Mouse (Mus musculus) central nervous system, embryonic 11.5 days (tissue): ENCODE data around the gene Cldnd1. TPM values are rescaled to one million over a fixed set of nuclear protein-coding genes. Genes with fewer than 3 reads are reported as not detected.

Experiments used
- polyA plus RNA-seq: library from polyadenylated mRNA; depleted of rRNA; stranded (reverse); fragments of >200 nt; gene quantifications from 2 replicates; pipeline ENCODE4 v1.2.3, GENCODE M21; 2012; rRNA removed

Cldnd1 gene
- polyA plus RNA-seq = 71.1 and 85.0 TPM in 2 replicates

GRCm38 (mm10) chr16:58727477-58728131, at the start of gene Cldnd1:
Gene Cldnd1, plus strand, starts transcription at chr16:58727910.

DNA sequence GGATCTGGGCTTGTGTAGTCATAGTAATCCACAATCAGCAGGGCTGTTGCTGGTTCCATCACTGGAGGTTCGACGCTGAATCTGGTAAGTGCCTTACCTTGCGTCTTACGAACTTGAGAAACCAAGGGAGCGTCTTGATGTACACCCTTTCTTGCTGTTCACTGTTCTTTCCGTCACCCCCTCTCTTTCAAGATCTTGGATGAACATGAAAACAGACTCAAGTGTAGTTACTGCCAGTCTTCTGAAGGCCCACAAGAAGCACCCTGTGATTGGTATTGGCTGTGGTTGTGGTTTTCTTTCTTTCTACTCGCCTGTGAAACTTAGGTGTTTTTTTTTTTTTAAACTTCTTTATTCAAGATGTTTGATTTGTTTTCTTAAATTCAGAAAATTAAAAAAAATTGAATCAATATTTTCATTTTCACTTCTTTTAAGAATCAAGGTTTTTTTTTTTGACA, 9.0 kb upstream of the Cldnd1 start, which contains the start of gene Gpr15:
TSS of gene Gpr15 (minus strand) at position 405 of the 455 bp plus-strand sequence.

GRCm38 (mm10) chr16:58763076-58763475, 35.4 kb downstream of the Cldnd1 start, which contains the start of gene Olfr172:
Gene Olfr172, minus strand, starts transcription at chr16:58763176.

Other genes starting within 250 kb of the Cldnd1 start
- 5.0 and 10.9 TPM in 2 replicates for gene St3gal6, start 203.7 kb upstream of the Cldnd1 start, polyA plus RNA-seq
- not detected in 2 replicates for gene Gm813, start 110.9 kb upstream of the Cldnd1 start, polyA plus RNA-seq
- not detected in 2 replicates for gene E330017A01Rik, start 89.2 kb upstream of the Cldnd1 start, polyA plus RNA-seq
- gene Cpox, start 57.6 kb upstream of the Cldnd1 start, polyA plus RNA-seq = 29.5 and 45.9 TPM in 2 replicates
- gene Gpr15, start 8.8 kb upstream of the Cldnd1 start, polyA plus RNA-seq = 0.06 and 0.25 TPM in 2 replicates
- not detected in 2 replicates for gene Olfr172, start 35.3 kb downstream of the Cldnd1 start, polyA plus RNA-seq
- not detected in 2 replicates for gene Olfr173, start 72.4 kb downstream of the Cldnd1 start, polyA plus RNA-seq
- not detected in 2 replicates for gene Olfr175-ps1, start 98.9 kb downstream of the Cldnd1 start, polyA plus RNA-seq
- not detected in 2 replicates for gene Olfr177, start 146.9 kb downstream of the Cldnd1 start, polyA plus RNA-seq
- gene Olfr178, start 164.2 kb downstream of the Cldnd1 start, polyA plus RNA-seq = not detected in 2 replicates
- gene Olfr181, start 200.8 kb downstream of the Cldnd1 start, polyA plus RNA-seq = not detected in 2 replicates
- gene Olfr180, start 201.5 kb downstream of the Cldnd1 start, polyA plus RNA-seq = not detected in 2 replicates